Mouse (Mus musculus): ENCODE measurements around the gene Tob2. TPM values are rescaled to one million over a fixed set of nuclear protein-coding genes. Genes with fewer than 3 reads are reported as not detected.

Tob2 gene
- 15.6 and 16.6 TPM in 2 replicates for polyA plus RNA-seq (2012; rRNA removed)

DNA sequence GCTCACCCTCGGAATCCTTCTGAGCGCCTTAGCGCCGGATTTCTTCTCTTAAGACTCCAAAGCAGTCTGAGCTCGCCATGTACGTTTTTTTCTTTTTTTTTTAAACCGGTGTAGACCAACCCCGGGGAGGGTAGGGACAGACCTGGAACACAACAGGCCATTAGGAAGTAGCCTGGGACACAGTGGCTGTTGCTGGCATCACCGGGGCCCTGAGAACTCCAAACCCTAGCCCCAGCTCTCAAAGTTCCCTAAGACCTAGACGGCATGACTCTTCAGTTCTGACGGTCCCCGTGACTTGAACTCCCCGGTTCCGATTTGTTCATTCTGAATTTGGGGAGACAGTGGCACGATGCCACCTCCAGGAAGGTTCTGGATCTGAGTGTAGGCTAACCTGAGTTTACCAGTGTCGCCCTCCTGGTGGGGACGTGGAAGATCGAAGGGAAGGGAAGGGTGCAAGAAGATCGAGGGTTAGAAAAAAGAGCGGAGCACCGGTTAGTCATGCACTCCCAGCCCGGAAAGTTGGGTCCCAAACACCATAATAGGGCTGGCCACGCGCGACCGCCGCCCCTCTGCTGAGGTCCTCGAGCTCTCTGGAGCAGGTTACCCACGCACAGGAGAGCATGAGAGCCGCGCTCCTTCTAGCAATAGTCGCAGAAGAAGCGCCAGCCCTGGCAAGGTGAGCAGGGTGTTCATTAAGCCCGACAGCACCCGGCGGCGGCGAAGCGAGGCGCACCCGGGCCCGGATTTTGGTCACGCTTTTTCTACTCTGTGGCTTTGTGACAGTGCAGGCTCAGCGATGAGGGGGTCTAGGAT is at the start of gene Tob2:
Gene Tob2, minus strand, starts transcription at position 280 of the 813 bp plus-strand sequence.

GRCm38 (mm10) chr15:81872262-81873136 is 13.9 kb upstream of the Tob2 start, which contains the start of gene Aco2:
Aco2 (plus strand) TSS chr15:81872309.

DNA sequence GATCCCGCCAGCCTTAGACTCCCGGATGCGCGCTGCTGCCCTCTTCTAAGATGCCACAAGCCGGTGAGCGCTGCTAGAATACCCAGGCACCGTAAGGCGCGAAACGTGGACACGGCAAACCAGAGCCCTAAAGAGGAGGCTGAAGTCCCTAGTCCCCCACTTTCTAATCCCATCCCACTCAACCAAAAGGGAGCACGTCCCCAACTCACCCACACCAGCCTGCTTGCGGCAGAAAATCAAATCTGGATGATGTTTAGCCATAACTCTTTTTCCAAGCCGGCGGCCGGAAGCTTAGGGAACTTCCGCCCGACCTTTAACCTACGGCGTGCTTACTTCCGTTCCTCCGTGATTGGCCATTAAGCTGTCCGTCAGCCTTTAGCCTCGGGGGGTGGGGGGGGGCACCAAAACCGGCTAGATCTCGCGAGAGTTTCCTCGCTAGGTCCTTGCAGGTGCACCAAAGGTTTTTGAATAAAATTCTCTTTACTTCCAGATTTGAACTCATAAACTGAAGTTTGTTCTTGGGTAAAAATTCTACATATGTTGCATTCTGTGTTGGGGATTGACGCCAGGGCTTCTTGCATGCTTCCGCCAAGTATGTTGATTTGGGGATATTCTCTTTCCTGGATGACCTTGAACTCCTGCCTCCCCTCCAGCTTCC is 13.1 kb upstream of the Tob2 start, which contains the start of gene Phf5a:
Gene Phf5a, minus strand, starts transcription at position 308 of the 658 bp plus-strand sequence.

GRCm38 (mm10) chr15:81802001-81802890 is 56.4 kb downstream of the Tob2 start, which contains the start of gene Tef:
Tef (plus strand) TSS chr15:81802421.

Other genes starting within 250 kb of the Tob2 start
- 23.3 and 25.7 TPM in 2 replicates for gene L3mbtl2, start 194.9 kb downstream of the Tob2 start, polyA plus RNA-seq (2012; rRNA removed)
- 1.3 and 2.0 TPM in 2 replicates for gene Chadl, start 161.5 kb downstream of the Tob2 start, polyA plus RNA-seq (2012; rRNA removed)
- 57.9 and 65.1 TPM in 2 replicates for gene Zc3h7b, start 113.7 kb downstream of the Tob2 start, polyA plus RNA-seq (2012; rRNA removed)
- gene Rangap1, start 113.3 kb downstream of the Tob2 start, polyA plus RNA-seq (2012; rRNA removed), result 112 and 211 TPM in 2 replicates
- 30.6 and 34.0 TPM in 2 replicates for gene Tef, start 56.4 kb downstream of the Tob2 start, polyA plus RNA-seq (2012; rRNA removed)
- 134 and 140 TPM in 2 replicates for gene Phf5a, start 13.1 kb upstream of the Tob2 start, polyA plus RNA-seq (2012; rRNA removed)
- gene Aco2, start 13.5 kb upstream of the Tob2 start, polyA plus RNA-seq (2012; rRNA removed), result 153 and 168 TPM in 2 replicates
- gene Polr3h, start 67.4 kb upstream of the Tob2 start, polyA plus RNA-seq (2012; rRNA removed), result 22.2 and 24.0 TPM in 2 replicates
- gene Csdc2, start 78.0 kb upstream of the Tob2 start, polyA plus RNA-seq (2012; rRNA removed), result 11.6 and 15.1 TPM in 2 replicates
- gene Pmm1, start 102.1 kb upstream of the Tob2 start, polyA plus RNA-seq (2012; rRNA removed), result 37.8 and 50.3 TPM in 2 replicates
- gene 1700029P11Rik, start 121.7 kb upstream of the Tob2 start, polyA plus RNA-seq (2012; rRNA removed), result not detected in 2 replicates
- 39.3 and 44.3 TPM in 2 replicates for gene Xrcc6, start 129.0 kb upstream of the Tob2 start, polyA plus RNA-seq (2012; rRNA removed)
- 20.3 and 29.7 TPM in 2 replicates for gene Desi1, start 175.1 kb upstream of the Tob2 start, polyA plus RNA-seq (2012; rRNA removed)
- gene Snu13, start 188.8 kb upstream of the Tob2 start, polyA plus RNA-seq (2012; rRNA removed), result 88.9 and 164 TPM in 2 replicates
- gene 4930407I10Rik, start 200.4 kb upstream of the Tob2 start, polyA plus RNA-seq (2012; rRNA removed), result 0.01 TPM in 1 of 2 replicates, not detected in the other
- 0.06 and 0.10 TPM in 2 replicates for gene Mei1, start 211.2 kb upstream of the Tob2 start, polyA plus RNA-seq (2012; rRNA removed)

Data from central nervous system, embryonic 11.5 days (tissue).